In the genomic region with DNA sequence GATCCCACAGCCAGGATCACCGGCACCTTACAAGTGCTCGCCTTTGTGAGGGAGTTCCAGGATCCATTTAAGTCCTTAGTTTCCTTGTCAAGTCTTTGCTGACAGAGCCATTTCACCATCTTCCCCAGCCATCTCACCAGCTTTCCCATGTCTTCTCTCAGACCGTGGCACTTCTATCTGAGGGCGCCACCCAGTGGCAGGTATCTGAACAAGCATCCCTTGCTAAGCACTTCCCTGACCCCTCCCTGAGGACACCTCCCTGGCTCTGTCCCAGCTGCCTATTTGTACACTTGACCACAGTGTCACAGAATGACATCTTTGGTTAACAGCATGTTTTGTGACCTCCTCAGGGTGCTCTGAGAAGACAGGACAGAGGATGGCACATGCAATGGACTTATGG, we compare ENCODE assay signal across 8 mouse cellular contexts. TPM values are rescaled to one million over a fixed set of nuclear protein-coding genes. Genes with fewer than 3 reads are reported as not detected.
DNase-seq lines count a peak whose midpoint lies in the region; ATAC-seq and TF ChIP-seq lines count a peak whose summit lies in the region.

No protein-coding gene starts in this region.

- no peak overlapping the region for H3K4me2 ChIP-seq in midbrain, embryonic 13.5 days (replicated peaks)

- no peak for ATAC-seq in midbrain, embryonic 13.5 days
- peak; percentile 89 for ATAC-seq in granulocyte monocyte progenitor cell, adult 5-6 weeks (replicated peaks; ENCODE audit: poor library complexity, severe bottlenecking)

- H3K9me3 ChIP-seq in midbrain, embryonic 10.5 days (replicated peaks) = no peaks in the 10 kb centered on the region
- H3K9me3 ChIP-seq in midbrain, embryonic 13.5 days = no peaks in the 10 kb centered on the region

- peak; percentile 49 for DNase-seq in midbrain, embryonic 10.5 days (ENCODE audit: low spot score)
- DNase-seq in R1 (ENCODE audit: low read depth, low spot score) = peak; percentile 72
- DNase-seq in cerebellum, adult 9-10 months = peak; percentile 93
- peak; percentile 62 to 77 for DNase-seq in left cerebral cortex, postnatal 25 days (ENCODE audit: low spot score in 2 of 2)
- peak; percentile 32 for DNase-seq in yolk sac, embryonic 10.5 days (ENCODE audit: low spot score)

- TF ChIP-seq CTCF in olfactory bulb, adult 2 months (IDR thresholded peaks at IDR 0.05; ENCODE audit: insufficient read depth, low read depth, low read length) = peak; percentile 35

- no peaks in the 10 kb centered on the region for H3K36me3 ChIP-seq in midbrain, embryonic 10.5 days
- no peaks in the 10 kb centered on the region for H3K36me3 ChIP-seq in midbrain, embryonic 13.5 days

- H3K4me1 ChIP-seq in midbrain, embryonic 10.5 days = peaks cover 13% of the 10 kb centered on the region
- H3K4me1 ChIP-seq in midbrain, embryonic 13.5 days (replicated peaks) = peaks cover 18% of the 10 kb centered on the region; the same call in 1 of the 2 replicates
- H3K4me1 ChIP-seq in olfactory bulb, adult 2 months (ENCODE audit: control insufficient read depth, insufficient read depth, low read length) = peaks cover 19% of the 10 kb centered on the region

- intact Hi-C loops in left cerebral cortex, postnatal 25 days (cut with DNase I) = loop anchor here (2.0 kb wide), 2 partner anchors 19 to 37 kb away; no protein-coding TSS in a partner anchor

- H3K4me3 ChIP-seq in midbrain, embryonic 10.5 days = no peak overlapping the region
- no peak overlapping the region for H3K4me3 ChIP-seq in midbrain, embryonic 13.5 days (replicated peaks)
- H3K4me3 ChIP-seq in olfactory bulb, adult 2 months (ENCODE audit: insufficient read depth, low read depth, low read length) = no peak overlapping the region

- H3K9ac ChIP-seq in midbrain, embryonic 13.5 days (replicated peaks) = no peak overlapping the region

- 0 out of 2 replicates have a peak, but pooled peaks cover 9% of the 10 kb centered on the region for H3K27me3 ChIP-seq in midbrain, embryonic 10.5 days (ENCODE audit: low read depth, poor library complexity, severe bottlenecking)
- 0 out of 2 replicates have a peak, but pooled peaks cover 3% of the 10 kb centered on the region for H3K27me3 ChIP-seq in midbrain, embryonic 13.5 days

- TF ChIP-seq POLR2A in olfactory bulb, adult 2 months (IDR thresholded peaks at IDR 0.05; ENCODE audit: insufficient read depth, low read depth, low read length) = no peak

- WGBS in midbrain, embryonic 10.5 days = 23% methylated on average over 4 of the region's 4 CpGs
- 29% methylated on average over 4 of the region's 4 CpGs for WGBS in midbrain, embryonic 13.5 days
- WGBS in olfactory bulb, adult 2 months = 41% methylated on average over 4 of the region's 4 CpGs

- H3K27ac ChIP-seq in midbrain, embryonic 10.5 days (replicated peaks) = no peak overlapping the region
- H3K27ac ChIP-seq in midbrain, embryonic 13.5 days = no peak overlapping the region
- no peak overlapping the region for H3K27ac ChIP-seq in olfactory bulb, adult 2 months (ENCODE audit: insufficient read depth, low read depth, low read length)

RNA-seq across cellular contexts. Expression of gene Ntng2, which starts 15.2 kb away (rescaled TPM):
- 1.6 and 2.8 TPM in 2 replicates for polyA plus RNA-seq in midbrain, embryonic 10.5 days (2016; fragmentation: Nextera tagmentation; extraction: Ambion mirVana)
- 11.8 and 15.6 TPM in 2 replicates for polyA plus RNA-seq in midbrain, embryonic 13.5 days (2015; fragmentation: Nextera tagmentation; extraction: Ambion mirVana)
- total RNA-seq in granulocyte monocyte progenitor cell, adult 5-6 weeks (2014; fragmentation: Nextera tagmentation) = 10.4 and 13.9 TPM in 2 replicates
- 0.88 and 1.2 TPM in 2 replicates for total RNA-seq in granulocyte monocyte progenitor cell, adult 5-6 weeks (2017)
- total RNA-seq in left cerebral cortex, postnatal 25 days (2021) = 10 to 100 TPM; 85.4 to 90.5 TPM
- not detected in 2 replicates for polyA plus RNA-seq in olfactory bulb, adult 2 months (2012; ENCODE audit: insufficient read depth, insufficient read length, low replicate concordance, missing spikeins)

Comparison
In these comparisons a context has a peak if more than half of its experiments do, and no peak if none do; other contexts are left out.
1. DNase-seq: peak in every context shown above with its lines; median percentile 93 in cerebellum, adult 9-10 months; 72 in R1; 70 in left cerebral cortex, postnatal 25 days; 49 in midbrain, embryonic 10.5 days; 32 in yolk sac, embryonic 10.5 days.